In genomic region chr17:34032174-34032632, GRCm38 (mm10) we compare ENCODE assay signal across 8 mouse cellular contexts. TPM values are rescaled to one million over a fixed set of nuclear protein-coding genes. Genes with fewer than 3 reads are reported as not detected.
A peak's percentile ranks its signal among the peaks of the same experiment; 100 is the strongest.
DNase-seq lines count a peak whose midpoint lies in the region; ATAC-seq and TF ChIP-seq lines count a peak whose summit lies in the region.

No protein-coding gene starts in this region.

- peak overlapping the region; percentile 96 for H3K9ac ChIP-seq in heart, embryonic 15.5 days
- peak overlapping the region; percentile 92 for H3K9ac ChIP-seq in limb, embryonic 11.5 days (ENCODE audit: low read length)
- H3K9ac ChIP-seq in midbrain, embryonic 11.5 days (ENCODE audit: low read length): peak overlapping the region; percentile 93

- peaks cover 22% of the 10 kb centered on the region for H3K4me1 ChIP-seq in bone marrow macrophage, adult 2 months (ENCODE audit: control insufficient read depth, insufficient read depth, low read length)
- H3K4me1 ChIP-seq in heart, embryonic 15.5 days (replicated peaks): peaks cover 54% of the 10 kb centered on the region
- peaks cover 33% of the 10 kb centered on the region for H3K4me1 ChIP-seq in limb, embryonic 11.5 days (ENCODE audit: control insufficient read depth, insufficient read depth, low read length)
- peaks cover 40% of the 10 kb centered on the region for H3K4me1 ChIP-seq in midbrain, embryonic 11.5 days (ENCODE audit: control insufficient read depth, insufficient read depth, low read length)

- DNase-seq in ovary, postnatal 10 days (ENCODE audit: low spot score): peak; percentile 37
- no peak for DNase-seq in ovary, adult 18-20 months (ENCODE audit: low spot score)
- DNase-seq in limb, embryonic 11.5 days (ENCODE audit: low spot score): peak; percentile 44
- DNase-seq in midbrain, embryonic 11.5 days (ENCODE audit: low spot score, missing footprints): peak; percentile 89
- DNase-seq in testis, postnatal 14 days (ENCODE audit: low spot score): peak; percentile 84
- DNase-seq in cerebellum, postnatal 14 days: no peak

- peak; percentile 21; the same call in 1 of the 2 replicates for ATAC-seq in heart, embryonic 15.5 days (replicated peaks; ENCODE audit: insufficient number of reproducible peaks, insufficient read depth, low FRiP score, low read depth)
- ATAC-seq in limb, embryonic 11.5 days (ENCODE audit: insufficient number of reproducible peaks, low FRiP score, low TSS enrichment, low read depth): no peak
- peak; percentile 3; the same call in 1 of the 2 replicates for ATAC-seq in midbrain, embryonic 11.5 days (ENCODE audit: low FRiP score)

- H3K27ac ChIP-seq in bone marrow macrophage, adult 2 months (ENCODE audit: insufficient read depth, low read depth, low read length): peak overlapping the region; percentile 63
- peak overlapping the region; percentile 99 for H3K27ac ChIP-seq in heart, embryonic 15.5 days
- peak overlapping the region; percentile 89 for H3K27ac ChIP-seq in limb, embryonic 11.5 days (replicated peaks; ENCODE audit: low read depth, low read length)
- H3K27ac ChIP-seq in midbrain, embryonic 11.5 days (ENCODE audit: low read depth, low read length): peak overlapping the region; percentile 96

- H3K4me3 ChIP-seq in bone marrow macrophage, adult 2 months (ENCODE audit: insufficient read depth, low read length): peak overlapping the region; percentile 82
- H3K4me3 ChIP-seq in heart, embryonic 15.5 days: peak overlapping the region; percentile 91
- H3K4me3 ChIP-seq in limb, embryonic 11.5 days (ENCODE audit: low read depth, low read length): peak overlapping the region; percentile 88
- H3K4me3 ChIP-seq in midbrain, embryonic 11.5 days (ENCODE audit: low read depth, low read length): peak overlapping the region; percentile 90

- H3K36me3 ChIP-seq in heart, embryonic 15.5 days: peaks cover 55% of the 10 kb centered on the region
- peaks cover 31% of the 10 kb centered on the region for H3K36me3 ChIP-seq in limb, embryonic 11.5 days (ENCODE audit: control insufficient read depth, insufficient read depth, low read length)
- peaks cover 25% of the 10 kb centered on the region for H3K36me3 ChIP-seq in midbrain, embryonic 11.5 days (ENCODE audit: control insufficient read depth, insufficient read depth, low read length)

- peak overlapping the region; percentile 89 for H3K4me2 ChIP-seq in heart, embryonic 15.5 days
- H3K4me2 ChIP-seq in limb, embryonic 11.5 days (ENCODE audit: low read depth, severe bottlenecking): peak overlapping the region; percentile 99
- H3K4me2 ChIP-seq in midbrain, embryonic 11.5 days: peak overlapping the region; percentile 97

- WGBS in heart, embryonic 15.5 days: 2% methylated on average over 37 of the region's 48 CpGs
- under 1% methylated on average over 43 of the region's 48 CpGs for WGBS in limb, embryonic 11.5 days
- under 1% methylated on average over 47 of the region's 48 CpGs for WGBS in midbrain, embryonic 11.5 days

- TF ChIP-seq CTCF in bone marrow macrophage, adult 2 months (IDR thresholded peaks at IDR 0.05; ENCODE audit: low read depth, low read length): no peak

- TF ChIP-seq POLR2A in bone marrow macrophage, adult 2 months (IDR thresholded peaks at IDR 0.05; ENCODE audit: borderline replicate concordance, low read depth, low read length): no peak

- H3K9me3 ChIP-seq in heart, embryonic 15.5 days (replicated peaks): no peaks in the 10 kb centered on the region
- H3K9me3 ChIP-seq in limb, embryonic 11.5 days (ENCODE audit: control insufficient read depth, low read length): no peaks in the 10 kb centered on the region
- no peaks in the 10 kb centered on the region for H3K9me3 ChIP-seq in midbrain, embryonic 11.5 days (ENCODE audit: control insufficient read depth, low read length)

- H3K27me3 ChIP-seq in heart, embryonic 15.5 days: no peaks in the 10 kb centered on the region
- H3K27me3 ChIP-seq in limb, embryonic 11.5 days (ENCODE audit: control insufficient read depth, insufficient read depth, low read length): no peaks in the 10 kb centered on the region
- H3K27me3 ChIP-seq in midbrain, embryonic 11.5 days (ENCODE audit: control insufficient read depth, insufficient read depth, low read length): no peaks in the 10 kb centered on the region

RNA-seq across cellular contexts. Expression of gene Rxrb, which starts 0.6 kb away (rescaled TPM):
- polyA plus RNA-seq in bone marrow macrophage, adult 2 months (2012; ENCODE audit: insufficient read depth, insufficient read length, missing spikeins): 50.2 and 51.9 TPM in 2 replicates
- polyA plus RNA-seq in heart, embryonic 15.5 days (2015; fragmentation: Nextera tagmentation; extraction: Ambion mirVana): 26.8 and 38.5 TPM in 2 replicates
- 20.5 and 24.0 TPM in 2 replicates for polyA plus RNA-seq in limb, embryonic 11.5 days (2014; fragmentation: Nextera tagmentation; extraction: Ambion mirVana)
- polyA plus RNA-seq in midbrain, embryonic 11.5 days (2014; fragmentation: Nextera tagmentation; extraction: Ambion mirVana): 17.2 and 17.9 TPM in 2 replicates

RNA-seq across cellular contexts. Expression of gene Slc39a7, which starts 0.7 kb away (rescaled TPM):
- 62.3 and 70.1 TPM in 2 replicates for polyA plus RNA-seq in bone marrow macrophage, adult 2 months (2012; ENCODE audit: insufficient read depth, insufficient read length, missing spikeins)
- polyA plus RNA-seq in heart, embryonic 15.5 days (2015; fragmentation: Nextera tagmentation; extraction: Ambion mirVana): 97.8 and 133 TPM in 2 replicates
- 85.6 and 94.1 TPM in 2 replicates for polyA plus RNA-seq in limb, embryonic 11.5 days (2014; fragmentation: Nextera tagmentation; extraction: Ambion mirVana)
- 85.1 and 97.4 TPM in 2 replicates for polyA plus RNA-seq in midbrain, embryonic 11.5 days (2014; fragmentation: Nextera tagmentation; extraction: Ambion mirVana)

RNA-seq across cellular contexts. Expression of gene H2-Ke6, which starts 4.3 kb away (rescaled TPM):
- polyA plus RNA-seq in bone marrow macrophage, adult 2 months (2012; ENCODE audit: insufficient read depth, insufficient read length, missing spikeins): 64.2 and 78.0 TPM in 2 replicates
- polyA plus RNA-seq in heart, embryonic 15.5 days (2015; fragmentation: Nextera tagmentation; extraction: Ambion mirVana): 47.4 and 56.2 TPM in 2 replicates
- 34.9 and 37.7 TPM in 2 replicates for polyA plus RNA-seq in limb, embryonic 11.5 days (2014; fragmentation: Nextera tagmentation; extraction: Ambion mirVana)
- 95.4 and 99.0 TPM in 2 replicates for polyA plus RNA-seq in midbrain, embryonic 11.5 days (2014; fragmentation: Nextera tagmentation; extraction: Ambion mirVana)

RNA-seq across cellular contexts. Expression of gene Col11a2, which starts 7.0 kb away (rescaled TPM):
- polyA plus RNA-seq in bone marrow macrophage, adult 2 months (2012; ENCODE audit: insufficient read depth, insufficient read length, missing spikeins): 0.51 and 0.61 TPM in 2 replicates
- 1.3 and 4.6 TPM in 2 replicates for polyA plus RNA-seq in heart, embryonic 15.5 days (2015; fragmentation: Nextera tagmentation; extraction: Ambion mirVana)
- 2.6 and 5.0 TPM in 2 replicates for polyA plus RNA-seq in limb, embryonic 11.5 days (2014; fragmentation: Nextera tagmentation; extraction: Ambion mirVana)
- 0.52 and 1.4 TPM in 2 replicates for polyA plus RNA-seq in midbrain, embryonic 11.5 days (2014; fragmentation: Nextera tagmentation; extraction: Ambion mirVana)

RNA-seq across cellular contexts. Expression of gene Ring1, which starts 7.7 kb away (rescaled TPM):
- 22.8 and 22.9 TPM in 2 replicates for polyA plus RNA-seq in bone marrow macrophage, adult 2 months (2012; ENCODE audit: insufficient read depth, insufficient read length, missing spikeins)
- polyA plus RNA-seq in heart, embryonic 15.5 days (2015; fragmentation: Nextera tagmentation; extraction: Ambion mirVana): 15.8 and 20.8 TPM in 2 replicates
- polyA plus RNA-seq in limb, embryonic 11.5 days (2014; fragmentation: Nextera tagmentation; extraction: Ambion mirVana): 3.8 and 5.6 TPM in 2 replicates
- polyA plus RNA-seq in midbrain, embryonic 11.5 days (2014; fragmentation: Nextera tagmentation; extraction: Ambion mirVana): 5.5 and 7.1 TPM in 2 replicates

Comparison
In these comparisons a context has a peak if more than half of its experiments do, and no peak if none do; other contexts are left out.
1. DNase-seq: peak in ovary, postnatal 10 days (single experiment), limb, embryonic 11.5 days (single experiment), midbrain, embryonic 11.5 days (single experiment) and testis, postnatal 14 days (single experiment); none in ovary, adult 18-20 months (single experiment) and cerebellum, postnatal 14 days (0 of 2).
2. Peak in every context shown above with its lines, with median percentiles within 50 percentile points of each other: H3K27ac ChIP-seq, H3K4me3 ChIP-seq, H3K4me2 ChIP-seq and H3K9ac ChIP-seq.